Mouse (Mus musculus): ENCODE data around the gene Mt4. TPM values are rescaled to one million over a fixed set of nuclear protein-coding genes. Genes with fewer than 3 reads are reported as not detected.

Gene Mt4
- not detected for total RNA-seq (2021)
- long read RNA-seq = 0 reads

GRCm38 (mm10) chr8:94136933-94137332 lies at the start of gene Mt4:
Gene Mt4 (plus strand): TSS chr8:94137197.
- no peak for DNase-seq (ENCODE audit: low spot score in 2 of 2)

GRCm38 (mm10) chr8:94087964-94088363 lies 49.0 kb upstream of the Mt4 start:
- no peak for DNase-seq (ENCODE audit: low spot score in 2 of 2)

DNA sequence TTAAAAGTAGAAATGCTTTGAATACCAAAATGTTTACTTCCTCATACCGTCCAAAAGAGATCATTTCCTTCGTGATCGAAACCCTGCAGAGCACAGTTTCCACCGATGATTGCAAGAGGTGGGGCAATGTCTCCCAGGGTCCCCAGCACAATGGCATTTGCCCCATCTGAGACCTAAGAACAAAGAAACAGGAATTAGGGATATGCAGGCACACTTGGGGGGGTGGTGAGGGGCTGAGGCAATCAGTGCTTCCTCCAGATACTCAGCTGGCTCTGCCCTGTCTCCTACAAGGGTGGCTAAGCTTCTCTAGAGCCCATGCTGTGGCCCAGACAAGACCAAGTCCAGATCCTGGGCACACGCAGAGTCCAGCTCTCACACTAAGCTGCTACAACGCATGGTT lies 47.3 kb upstream of the Mt4 start:
- DNase-seq (ENCODE audit: low spot score in 2 of 2) = no peak

DNA sequence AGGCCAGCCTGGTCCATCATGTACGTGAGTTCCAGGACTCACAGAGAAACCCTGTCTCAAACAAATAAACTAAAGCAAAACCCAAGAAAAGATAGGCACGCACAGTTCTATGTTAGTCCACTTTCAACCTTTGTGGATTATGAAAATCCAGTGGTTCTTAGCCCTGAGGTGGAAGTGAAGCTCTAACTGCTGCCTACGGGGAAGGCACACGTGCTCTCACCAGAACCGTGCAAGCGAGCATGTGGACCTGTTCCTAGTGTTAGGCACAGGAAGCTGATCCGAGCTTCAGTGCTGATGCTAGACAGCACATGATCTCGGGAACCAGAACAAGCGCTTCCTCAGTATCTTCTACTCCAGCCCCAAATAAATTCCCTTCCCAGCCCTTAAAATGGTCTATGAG lies 44.1 kb upstream of the Mt4 start:
- DNase-seq (ENCODE audit: low spot score in 2 of 2) = no peak

- no peak for DNase-seq (ENCODE audit: low spot score in 2 of 2)
Measured at GRCm38 (mm10) chr8:94094281-94094680, 42.7 kb upstream of the Mt4 start.

GRCm38 (mm10) chr8:94098081-94098974 lies 38.7 kb upstream of the Mt4 start, which contains the start of gene Bbs2:
Gene Bbs2 (minus strand): TSS chr8:94098928.
- peak; percentile 100 for DNase-seq (ENCODE audit: low spot score in 2 of 2)

DNA sequence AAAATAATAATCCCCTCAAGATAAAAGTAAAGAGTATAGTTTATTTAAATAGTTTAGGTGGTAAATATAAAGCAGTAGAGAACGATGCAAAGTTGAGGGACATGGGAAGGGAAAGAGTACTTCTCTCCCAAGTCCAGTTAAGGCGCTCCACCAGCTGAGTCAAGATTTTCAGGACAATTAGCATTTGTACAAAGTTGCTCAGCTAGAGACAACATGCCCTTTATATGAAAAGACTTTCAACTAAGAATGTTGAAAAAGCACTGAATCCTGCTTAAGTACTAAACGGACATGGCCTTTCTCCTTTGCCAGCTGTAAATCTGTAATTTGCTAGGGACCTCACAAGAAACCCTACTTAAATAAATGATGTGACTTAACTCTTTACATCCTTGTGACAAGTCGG lies 38.0 kb upstream of the Mt4 start:
- DNase-seq (ENCODE audit: low spot score in 2 of 2) = no peak

GRCm38 (mm10) chr8:94104146-94104545 lies 32.9 kb upstream of the Mt4 start:
- DNase-seq (ENCODE audit: low spot score in 2 of 2) = peak in 1 of 2 experiments; percentile 59

GRCm38 (mm10) chr8:94107871-94108270 lies 29.1 kb upstream of the Mt4 start:
- no peak for DNase-seq (ENCODE audit: low spot score in 2 of 2)

DNA sequence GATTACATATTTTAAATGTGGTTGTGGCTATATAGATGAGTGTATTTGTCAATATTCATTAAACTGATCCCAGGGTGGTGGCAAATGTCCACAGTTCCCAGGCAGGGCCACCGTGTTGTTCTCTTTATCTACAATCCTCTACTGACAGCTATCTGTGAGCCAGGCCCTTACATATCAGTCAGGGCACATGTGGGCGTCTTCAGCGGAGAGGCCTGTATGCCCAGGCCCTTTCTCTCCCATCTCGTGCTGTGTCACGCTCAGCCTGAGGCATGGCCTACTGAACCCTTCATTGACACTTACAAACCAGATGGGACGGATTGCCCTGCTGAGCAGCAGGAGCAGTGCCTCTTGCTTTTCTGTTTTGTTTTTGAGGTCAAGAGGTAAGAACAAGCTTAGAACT lies 27.6 kb upstream of the Mt4 start:
- no peak for DNase-seq (ENCODE audit: low spot score in 2 of 2)

DNA sequence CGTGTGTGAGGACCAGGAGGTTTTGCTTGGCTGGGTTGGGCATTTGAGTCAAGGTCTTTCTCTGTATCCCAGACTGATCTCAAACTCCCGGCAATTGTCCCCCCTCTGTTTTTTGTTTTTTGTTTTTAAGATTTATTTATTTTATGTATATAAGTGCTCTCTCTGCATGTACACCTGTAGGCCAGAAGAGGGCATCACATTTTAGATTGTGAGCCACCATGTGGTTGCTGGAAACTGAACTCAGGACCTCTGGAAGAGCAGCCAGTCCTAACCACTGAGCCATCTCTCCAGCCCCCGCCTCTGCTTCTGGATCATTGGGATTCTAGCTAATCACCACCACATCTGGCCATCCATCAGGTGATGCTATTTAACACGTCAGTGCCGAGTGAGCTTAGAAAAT lies 27.2 kb upstream of the Mt4 start:
- no peak for DNase-seq (ENCODE audit: low spot score in 2 of 2)

DNA sequence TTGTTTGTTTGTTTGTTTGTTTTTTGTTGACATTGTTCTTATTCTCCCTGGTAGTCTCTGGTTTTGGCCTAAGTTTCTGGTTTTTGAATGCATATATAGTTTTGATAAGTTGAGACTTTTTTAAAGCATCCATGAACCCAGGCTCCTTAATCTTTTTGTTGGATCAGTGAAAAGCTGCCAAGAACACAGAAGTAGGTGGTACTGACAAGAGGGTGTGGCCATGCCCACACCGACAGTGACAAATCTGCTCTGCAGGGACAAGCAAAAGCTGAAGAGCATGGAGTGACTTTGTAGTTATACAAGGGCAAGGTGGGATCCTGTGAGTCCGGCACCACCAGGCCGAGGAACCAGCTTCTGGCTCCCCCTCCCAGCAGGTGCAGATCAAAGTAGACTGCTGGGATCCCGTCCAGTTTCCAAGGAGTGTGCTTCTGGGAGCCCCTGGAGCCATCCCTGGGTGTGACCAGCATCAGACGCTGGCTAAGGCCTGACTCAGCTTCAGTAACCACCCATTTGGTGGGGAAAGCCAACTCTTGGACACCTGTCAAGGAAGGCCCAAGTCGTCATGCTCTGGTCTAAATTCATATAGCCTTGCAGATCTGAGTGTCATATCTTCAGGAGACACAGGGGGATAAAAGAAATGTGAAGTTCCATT lies 26.3 kb upstream of the Mt4 start:
- DNase-seq (ENCODE audit: low spot score in 2 of 2) = peak in 1 of 2 experiments; percentile 32

- DNase-seq (ENCODE audit: low spot score in 2 of 2) = no peak
Measured at GRCm38 (mm10) chr8:94113435-94113834, 23.6 kb upstream of the Mt4 start.

DNA sequence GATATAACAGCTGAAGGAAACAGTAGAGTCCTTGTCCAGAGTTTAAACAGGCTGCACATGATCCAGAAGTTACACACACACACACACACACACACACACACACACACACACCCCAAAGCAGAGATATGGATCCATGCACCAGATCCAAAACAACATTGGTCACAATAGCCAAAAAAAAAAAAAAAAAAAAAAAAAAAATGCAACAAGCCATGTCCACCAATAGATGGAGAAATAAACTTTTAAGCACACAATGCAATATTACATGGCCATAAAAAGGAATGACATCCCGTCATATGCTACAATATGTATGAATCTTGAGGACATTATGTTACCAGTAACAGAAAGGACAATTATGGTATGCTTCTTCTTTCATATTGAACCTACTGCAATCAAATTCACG lies 23.0 kb upstream of the Mt4 start:
- DNase-seq (ENCODE audit: low spot score in 2 of 2) = no peak

DNA sequence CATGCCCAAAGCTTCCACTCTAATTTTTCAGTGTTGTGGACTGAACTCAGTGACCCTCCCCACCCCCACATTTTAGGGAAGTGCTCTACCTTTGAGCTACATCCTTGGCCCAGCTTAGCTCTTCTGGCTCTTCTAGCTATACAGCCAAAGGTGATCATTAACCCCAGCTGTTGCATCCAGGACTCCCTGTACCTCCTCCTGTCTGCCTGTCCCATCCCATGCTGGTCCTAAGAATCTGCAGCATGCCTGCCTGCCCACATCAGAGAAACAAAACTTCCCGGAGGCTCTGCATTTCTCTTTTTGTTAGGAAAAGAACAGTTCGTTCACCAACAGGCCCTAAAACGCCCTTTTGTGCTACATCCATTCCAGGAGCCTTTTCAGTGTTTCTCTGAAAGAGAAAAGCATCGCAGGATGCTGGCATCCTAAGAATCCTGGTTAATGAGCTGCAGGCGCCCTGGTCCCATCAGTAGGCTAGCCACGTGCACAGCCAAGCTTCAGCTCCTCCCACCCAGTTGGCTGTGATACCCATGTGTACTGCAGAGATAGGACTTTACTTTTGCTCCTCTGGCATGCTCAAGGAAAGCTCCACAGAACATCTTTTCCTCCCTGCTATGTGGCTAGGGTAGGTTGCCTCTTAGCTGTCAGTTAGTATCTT lies 18.1 kb upstream of the Mt4 start:
- DNase-seq (ENCODE audit: low spot score in 2 of 2) = peak; percentile 51 to 80

DNA sequence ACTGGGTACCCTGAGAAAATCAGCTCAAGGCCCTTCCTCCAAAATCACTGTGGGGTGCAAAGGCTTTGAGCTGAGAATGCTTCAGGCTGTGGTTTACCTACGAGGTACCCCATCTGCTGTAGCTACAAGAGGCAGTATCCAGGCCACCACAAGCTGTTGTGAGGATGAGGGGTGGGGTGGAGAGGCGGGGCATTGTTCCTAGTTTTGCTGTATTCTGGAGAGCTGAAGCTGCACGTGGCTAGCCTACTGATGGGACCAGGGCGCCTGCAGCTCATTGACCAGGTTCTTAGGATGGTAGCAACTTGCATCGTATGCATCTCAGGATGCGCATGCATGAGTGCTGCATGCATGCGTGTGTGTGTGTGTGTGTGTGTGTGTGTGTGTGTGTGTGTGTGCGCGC lies 15.4 kb upstream of the Mt4 start:
- peak in 1 of 2 experiments; percentile 32 for DNase-seq (ENCODE audit: low spot score in 2 of 2)

- DNase-seq (ENCODE audit: low spot score in 2 of 2) = peak; percentile 57 to 78
Measured at GRCm38 (mm10) chr8:94122711-94123468, 14.1 kb upstream of the Mt4 start.

- DNase-seq (ENCODE audit: low spot score in 2 of 2) = no peak
Measured at GRCm38 (mm10) chr8:94127711-94128110, 9.3 kb upstream of the Mt4 start.

DNA sequence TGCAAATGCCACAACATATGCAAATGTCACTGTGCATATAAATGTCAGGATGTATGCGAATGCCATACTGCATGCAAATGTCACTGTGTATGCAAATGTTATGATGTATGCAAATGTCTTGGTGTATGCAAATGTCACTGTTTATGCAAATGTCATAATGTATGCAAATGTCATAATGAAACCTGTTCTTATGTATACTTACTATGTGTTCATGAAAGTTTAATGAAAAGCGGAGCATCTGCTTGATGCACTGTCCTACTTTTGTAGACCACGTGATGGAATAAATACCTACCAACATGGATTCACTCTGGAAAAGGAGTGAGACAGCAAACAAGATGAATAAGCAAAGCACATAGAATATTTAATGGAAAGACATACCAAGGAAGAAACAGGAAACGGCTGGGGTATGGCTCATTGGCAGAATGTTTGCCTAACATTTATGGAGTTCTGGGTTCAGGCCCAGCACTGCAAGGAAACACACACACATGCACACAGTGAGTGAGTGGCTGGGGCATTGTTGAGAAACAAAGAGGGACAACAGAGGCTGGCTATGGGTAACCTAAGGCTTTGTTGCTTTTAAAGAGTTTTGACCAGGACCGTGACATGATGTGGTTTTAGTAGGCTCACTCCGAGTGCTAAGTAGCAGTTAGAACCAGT lies 7.7 kb upstream of the Mt4 start:
- DNase-seq (ENCODE audit: low spot score in 2 of 2) = no peak

DNA sequence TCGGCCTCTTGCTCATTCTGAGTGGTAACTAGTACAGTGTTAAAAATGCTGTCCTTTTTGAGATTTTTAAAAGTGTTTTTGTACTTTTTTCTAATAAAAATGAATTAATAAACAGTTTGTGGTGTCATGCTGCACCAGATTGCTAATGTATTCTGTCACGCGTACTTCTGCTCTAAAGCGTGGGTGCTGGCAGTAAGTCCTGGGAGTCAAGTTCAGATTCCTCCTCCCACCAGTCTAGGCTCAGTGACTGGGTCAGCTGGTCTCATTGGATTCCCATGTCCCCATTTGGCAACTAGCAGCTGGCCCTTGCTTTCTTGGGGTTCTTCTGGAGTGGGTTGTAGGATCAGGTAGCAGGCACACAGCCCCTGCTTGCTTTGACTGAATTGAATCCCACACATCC lies 6.9 kb upstream of the Mt4 start:
- DNase-seq (ENCODE audit: low spot score in 2 of 2) = peak in 1 of 2 experiments; percentile 62

DNA sequence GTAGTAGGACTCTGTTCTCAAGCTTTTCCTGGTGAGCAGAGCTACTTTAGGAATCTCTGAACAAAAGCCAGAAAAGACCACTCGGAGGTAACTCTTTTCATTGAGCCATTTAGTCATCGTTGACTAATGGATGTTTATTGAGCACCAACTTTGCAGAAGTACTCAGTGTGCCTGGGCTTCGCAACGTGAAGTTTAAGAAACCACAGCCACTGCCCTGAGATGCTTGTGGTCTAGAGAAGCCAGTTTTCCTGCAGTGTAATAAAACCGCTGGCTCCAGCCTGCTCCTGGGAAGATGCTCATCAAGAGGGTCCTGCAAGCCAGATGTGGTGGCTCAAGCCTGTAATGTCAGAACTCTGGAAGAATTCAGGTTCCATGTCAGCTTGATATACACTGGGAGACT lies 4.9 kb upstream of the Mt4 start:
- DNase-seq (ENCODE audit: low spot score in 2 of 2) = no peak

All from layer of hippocampus, adult 18-20 months (tissue).